Mouse (Mus musculus): Measurements from ENCODE around the gene Ap1s3.

Ap1s3 gene

DNA sequence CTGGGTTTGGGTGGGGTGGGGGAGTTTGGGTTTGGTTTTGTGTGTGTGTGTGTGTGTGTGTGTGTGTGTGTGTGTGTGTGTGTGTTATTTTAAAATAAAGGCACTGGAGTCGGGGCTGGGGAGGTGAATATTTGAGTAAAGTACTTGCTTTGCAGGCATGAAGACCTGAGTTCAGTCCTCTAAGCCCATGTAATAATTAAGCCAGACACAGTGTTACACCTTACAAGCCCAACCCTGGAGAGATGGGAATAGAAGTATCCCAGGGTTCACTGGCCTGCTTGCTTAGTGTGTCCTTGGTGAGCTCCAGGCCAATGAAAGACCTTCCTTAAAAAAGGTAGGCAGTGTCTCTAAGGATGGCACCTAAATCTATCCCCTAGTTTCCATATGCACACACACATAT is 80.7 kb downstream of the Ap1s3 start:
- no peak for DNase-seq

DNA sequence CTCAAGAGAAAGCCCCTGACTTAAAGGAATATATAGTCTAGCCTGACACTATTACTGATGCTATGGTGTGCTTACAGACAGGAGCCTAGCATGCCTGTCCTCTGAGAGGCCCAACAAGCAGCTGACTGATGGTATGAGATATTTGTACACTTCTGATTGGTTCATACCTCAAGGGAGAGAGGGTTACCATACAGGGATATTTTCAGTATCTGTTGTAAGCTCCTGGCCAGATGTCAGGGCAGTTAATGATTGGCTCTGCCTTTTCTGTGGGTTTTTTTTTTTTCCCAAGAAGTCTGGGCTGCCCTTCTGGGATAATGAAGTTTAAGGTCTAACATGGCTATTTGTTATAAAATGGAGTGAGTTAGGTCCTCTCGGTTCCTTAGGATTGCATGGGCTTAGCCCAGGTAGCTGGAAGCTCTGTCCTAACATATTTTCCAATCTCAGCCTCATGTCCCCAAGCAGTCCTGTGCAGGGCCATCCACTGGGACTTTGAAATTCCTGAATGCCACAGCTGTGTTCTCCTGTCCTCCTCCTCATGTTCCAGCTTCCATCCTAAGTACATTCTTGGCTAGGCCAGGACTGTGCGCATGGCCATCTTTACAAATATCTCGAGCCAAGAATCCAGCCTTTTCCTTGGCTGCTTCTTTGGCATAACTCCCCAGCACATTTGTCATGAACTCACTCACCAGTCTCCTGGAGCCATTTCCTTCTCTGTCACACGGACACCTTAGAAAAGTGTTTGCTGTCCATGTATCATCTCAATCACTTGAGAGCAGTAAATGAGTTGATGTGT is 81.6 kb downstream of the Ap1s3 start:
- DNase-seq = no peak

DNA sequence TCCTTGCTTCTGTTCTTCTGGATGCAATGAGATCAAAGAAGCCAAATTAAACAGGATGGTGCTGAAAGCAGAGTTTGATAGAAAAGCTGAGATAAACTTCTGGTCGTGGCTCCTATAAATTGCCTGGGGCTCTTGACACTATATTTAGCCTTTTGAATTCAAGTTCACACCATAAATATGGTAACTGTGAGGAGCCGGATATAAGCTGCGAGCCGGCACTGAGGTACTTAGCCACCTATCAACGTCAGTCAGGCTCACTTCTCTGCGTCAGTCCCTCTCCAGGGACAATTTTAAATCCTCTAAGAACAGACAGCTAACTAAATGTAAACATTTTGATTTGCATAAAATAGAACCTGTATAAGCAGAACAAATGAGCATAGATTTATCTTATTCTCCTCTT is 82.3 kb downstream of the Ap1s3 start:
- DNase-seq = no peak

DNA sequence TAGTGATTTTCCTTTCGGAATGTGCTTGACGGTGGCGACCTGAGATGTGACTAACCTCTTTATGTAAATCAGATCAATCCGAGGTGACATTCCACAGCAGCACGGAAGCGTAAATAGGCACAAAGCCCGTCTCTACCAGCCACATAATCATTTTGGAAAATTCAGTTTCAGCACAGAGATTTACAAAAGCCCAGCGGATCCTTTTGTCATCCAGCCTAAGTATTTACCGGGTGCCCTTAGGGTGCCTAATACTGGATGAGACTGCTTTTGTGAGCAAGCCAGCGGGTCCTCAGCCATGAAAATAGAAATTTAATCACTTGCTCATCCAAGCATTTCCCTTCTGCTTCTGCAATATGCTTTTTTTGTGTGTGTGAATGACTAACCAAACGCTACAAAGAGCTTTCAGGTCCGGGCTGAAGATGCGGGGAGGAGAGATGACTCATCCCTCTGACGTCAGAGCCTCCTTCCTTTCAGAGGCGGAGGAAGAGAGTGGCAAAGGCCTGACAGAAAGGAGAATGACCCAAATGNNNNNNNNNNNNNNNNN is 90.6 kb downstream of the Ap1s3 start:
- DNase-seq = peak; percentile 78 to 91

DNA sequence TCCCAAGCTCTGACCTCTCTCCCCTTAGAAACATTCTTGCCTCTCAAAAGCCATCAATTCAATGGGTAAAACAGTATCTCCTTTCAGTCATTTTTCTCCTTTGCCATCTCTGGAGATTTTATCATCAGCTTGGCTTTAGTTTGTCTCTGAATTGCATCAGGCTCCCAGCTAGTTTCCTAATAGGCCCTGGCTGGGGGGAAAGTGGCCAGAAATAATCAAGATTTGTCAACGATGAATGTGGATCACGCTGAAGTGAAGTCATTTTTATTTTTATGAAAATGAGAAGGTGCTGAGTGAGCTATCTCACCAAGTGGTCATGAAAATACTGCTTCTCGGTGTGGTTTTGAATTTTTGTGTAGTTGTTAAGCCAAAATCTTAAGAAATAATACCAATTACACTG is 94.4 kb downstream of the Ap1s3 start:
- DNase-seq = no peak

DNA sequence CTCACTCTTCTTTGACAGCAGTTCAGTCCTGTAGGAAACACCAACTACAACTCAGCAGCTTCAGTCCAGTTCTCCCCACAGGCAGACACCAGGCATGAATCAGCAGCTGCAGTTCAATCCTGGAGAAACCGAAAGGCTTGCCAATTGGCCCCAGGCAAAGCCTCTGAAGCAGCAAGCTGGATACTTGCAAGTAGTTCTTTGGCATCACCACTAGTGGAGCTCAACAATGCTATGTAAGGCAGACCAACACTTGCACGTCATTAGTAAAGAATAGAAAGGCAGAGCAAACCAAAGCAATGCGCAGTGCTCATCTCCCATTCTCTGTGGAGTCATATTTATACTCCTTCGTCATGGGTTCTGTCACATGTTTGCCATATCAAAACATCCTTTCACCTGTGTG is 99.9 kb downstream of the Ap1s3 start:
- DNase-seq = no peak

DNA sequence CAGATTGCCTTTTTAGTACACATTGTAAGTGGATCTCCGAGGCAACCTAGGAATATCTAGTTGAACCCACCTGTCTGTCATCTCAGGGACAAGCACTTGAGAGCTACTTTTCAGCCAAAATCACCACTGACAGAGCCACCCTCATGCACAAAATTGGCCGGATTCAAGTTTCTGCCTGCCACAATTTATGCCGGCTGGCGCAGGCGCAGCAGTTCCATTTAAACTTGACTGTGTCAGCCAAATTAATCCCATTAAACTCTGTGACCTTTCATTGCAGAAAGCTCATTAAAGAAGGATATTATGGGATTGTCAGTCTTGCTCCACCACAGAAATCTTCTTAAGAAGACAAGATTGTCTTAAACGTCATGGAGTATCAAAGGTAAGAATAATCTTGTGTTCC is 100.6 kb downstream of the Ap1s3 start:
- no peak for DNase-seq

DNA sequence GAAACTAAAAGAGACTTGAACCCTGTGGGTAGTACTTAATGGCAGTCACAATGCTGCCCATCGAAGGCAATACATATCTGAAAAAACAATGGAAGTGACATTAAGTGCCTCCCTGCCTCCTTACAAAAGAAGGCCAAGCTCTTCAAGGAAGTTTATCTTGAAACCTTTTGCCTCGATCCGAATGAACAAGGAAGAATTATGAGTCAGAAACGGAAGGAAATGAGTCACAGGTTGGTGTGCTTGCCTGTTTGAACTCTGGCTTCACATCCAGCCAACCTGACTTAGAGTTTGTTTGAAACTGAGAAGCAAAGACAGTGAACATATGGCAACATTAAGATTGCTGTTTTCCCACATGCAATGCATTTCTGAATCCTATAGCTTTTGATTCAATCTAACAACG is 110.6 kb downstream of the Ap1s3 start:
- DNase-seq = no peak

All from cerebellum, adult 18-20 months (tissue).